Mouse (Mus musculus) limb, embryonic 12.5 days (tissue): ENCODE data around the gene Atp5s. TPM values are rescaled to one million over a fixed set of nuclear protein-coding genes. Genes with fewer than 3 reads are reported as not detected.

Source experiments
- ATAC-seq: fragments of 200-750 bp; cut with Nextera tagmentation; 2 replicates; pipeline ENCODE4 v1.8.0; 2017; ENCODE audit warnings: low read depth, moderate TSS enrichment; ENCODE audit not compliant: insufficient number of reproducible peaks, insufficient read depth, low FRiP score, low TSS enrichment
- H3K27ac ChIP-seq: fragments of 300-500 bp; sonication (generic); 2 replicates; pipeline ENCODE4 v1.5.1; 2016; ENCODE audit warnings: mild to moderate bottlenecking, moderate library complexity
- H3K27me3 ChIP-seq: fragments of 300-500 bp; sonication (generic); 2 replicates; pipeline ENCODE4 v1.6.1; 2016; ENCODE audit warnings: mild to moderate bottlenecking, moderate library complexity
- H3K36me3 ChIP-seq: fragments of 300-500 bp; sonication (generic); 2 replicates; pipeline ENCODE4 v1.6.1; 2016; ENCODE audit warnings: mild to moderate bottlenecking, moderate library complexity
- H3K4me1 ChIP-seq: fragments of 300-500 bp; sonication (generic); replicated peaks from 2 replicates; pipeline ENCODE4 v1.6.1; 2016
- H3K4me2 ChIP-seq: fragments of 300-500 bp; sonication (generic); 2 replicates; pipeline ENCODE4 v1.6.1; 2016; ENCODE audit warnings: mild to moderate bottlenecking, moderate library complexity
- H3K4me3 ChIP-seq: fragments of 300-500 bp; sonication (generic); replicated peaks from 2 replicates; pipeline ENCODE4 v1.5.1; 2016; ENCODE audit warnings: mild to moderate bottlenecking
- H3K9ac ChIP-seq: fragments of 300-500 bp; sonication (generic); replicated peaks from 2 replicates; pipeline ENCODE4 v1.6.1; 2016; ENCODE audit warnings: mild to moderate bottlenecking, moderate library complexity
- H3K9me3 ChIP-seq: fragments of 300-500 bp; sonication (generic); 2 replicates; pipeline ENCODE4 v1.6.1; 2016; ENCODE audit warnings: mild to moderate bottlenecking, moderate library complexity
- WGBS: fragments of 180-500 bp; shearing (Covaris S2); methylation state at CpG from one replicate; pipeline ENCODE4 v1.1.7; 2016; 5-methylcytosine and 5-hydroxymethylcytosine counted together
- polyA plus RNA-seq: library from polyadenylated mRNA; unstranded; fragments of >200 nt; fragmentation: Nextera tagmentation; extraction: Ambion mirVana; gene quantifications from 2 replicates; pipeline ENCODE4 v1.2.1, GENCODE M21; 2016

Atp5s gene
- polyA plus RNA-seq, 1 experiment from 2014 or later, result 33.4 TPM

- H3K9me3 ChIP-seq, result no peaks in the 10 kb centered on the region
- H3K27me3 ChIP-seq, result no peaks in the 10 kb centered on the region
- H3K4me1 ChIP-seq, result no peaks in the 10 kb centered on the region
- no peak overlapping the region for H3K4me2 ChIP-seq
- ATAC-seq, result no peak
- 85% methylated on average over 17 of the region's 17 CpGs for WGBS
- H3K36me3 ChIP-seq, result peaks cover 14% of the 10 kb centered on the region
- H3K9ac ChIP-seq, result no peak overlapping the region
- H3K27ac ChIP-seq, result no peak overlapping the region
- H3K4me3 ChIP-seq, result no peak overlapping the region
These were observed 31.3 kb upstream of the Atp5s start for GRCm38 (mm10) chr12:69693471-69693870.

GRCm38 (mm10) chr12:69696746-69697145 is 28.0 kb upstream of the Atp5s start:
- Histone ChIP-seq H3K9ac (no peak overlapping the region), H3K9me3 (no peaks in the 10 kb centered on the region), H3K4me1 (no peaks in the 10 kb centered on the region), H3K36me3 (peaks cover 27% of the 10 kb centered on the region), H3K27me3 (no peaks in the 10 kb centered on the region), H3K27ac (no peak overlapping the region), H3K4me3 (no peak overlapping the region), H3K4me2 (no peak overlapping the region)
- no peak for ATAC-seq
- WGBS, result 73% methylated on average over 5 of the region's 5 CpGs

GRCm38 (mm10) chr12:69698352-69698751 is 26.4 kb upstream of the Atp5s start:
- ATAC-seq, result no peak

GRCm38 (mm10) chr12:69704799-69705458 is 19.8 kb upstream of the Atp5s start:
- Histone ChIP-seq H3K27me3 (no peaks in the 10 kb centered on the region), H3K4me3 (no peak overlapping the region), H3K9me3 (no peaks in the 10 kb centered on the region), H3K36me3 (peaks cover 11% of the 10 kb centered on the region; the same call in 1 of the 2 replicates), H3K4me1 (no peaks in the 10 kb centered on the region), H3K9ac (no peak overlapping the region), H3K27ac (no peak overlapping the region), H3K4me2 (no peak overlapping the region)
- no peak for ATAC-seq
- 86% methylated on average over 11 of the region's 11 CpGs for WGBS

More at GRCm38 (mm10) chr12:69698352-69698751, 26.4 kb upstream of the Atp5s start:
- Histone ChIP-seq H3K4me3 (no peak overlapping the region), H3K27me3 (no peaks in the 10 kb centered on the region), H3K4me2 (no peak overlapping the region), H3K4me1 (no peaks in the 10 kb centered on the region), H3K9ac (no peak overlapping the region), H3K27ac (no peak overlapping the region), H3K9me3 (no peaks in the 10 kb centered on the region), H3K36me3 (peaks cover 30% of the 10 kb centered on the region)
- WGBS, result 84% methylated on average over 6 of the region's 6 CpGs

GRCm38 (mm10) chr12:69713628-69714027 is 11.1 kb upstream of the Atp5s start:
- Histone ChIP-seq H3K9me3 (peaks cover 7% of the 10 kb centered on the region; the same call in 1 of the 2 replicates), H3K4me3 (no peak overlapping the region), H3K9ac (no peak overlapping the region), H3K4me2 (no peak overlapping the region), H3K36me3 (peaks cover 19% of the 10 kb centered on the region), H3K27ac (no peak overlapping the region), H3K4me1 (no peaks in the 10 kb centered on the region), H3K27me3 (no peaks in the 10 kb centered on the region)
- no peak for ATAC-seq

- H3K4me3 ChIP-seq, result no peak overlapping the region
- no peak overlapping the region for H3K4me2 ChIP-seq
- no peaks in the 10 kb centered on the region for H3K27me3 ChIP-seq
- no peak for ATAC-seq
- H3K9me3 ChIP-seq, result peaks cover 20% of the 10 kb centered on the region
- H3K9ac ChIP-seq, result no peak overlapping the region
- WGBS, result 86% methylated on average over 3 of the region's 3 CpGs
- H3K36me3 ChIP-seq, result peaks cover 33% of the 10 kb centered on the region
- H3K4me1 ChIP-seq, result peaks cover 15% of the 10 kb centered on the region
- H3K27ac ChIP-seq, result no peak overlapping the region
These were observed 1.9 kb upstream of the Atp5s start for GRCm38 (mm10) chr12:69722857-69723256.

- WGBS, result 62% methylated on average over 2 of the region's 2 CpGs
- Histone ChIP-seq H3K27me3 (no peaks in the 10 kb centered on the region), H3K27ac (no peak overlapping the region), H3K4me2 (peak overlapping the region; percentile 87), H3K36me3 (peaks cover 29% of the 10 kb centered on the region), H3K9me3 (peaks cover 16% of the 10 kb centered on the region), H3K4me1 (peaks cover 15% of the 10 kb centered on the region), H3K9ac (no peak overlapping the region), H3K4me3 (peak overlapping the region; percentile 64)
- no peak for ATAC-seq
These were observed 1.4 kb upstream of the Atp5s start for GRCm38 (mm10) chr12:69723376-69723775.

GRCm38 (mm10) chr12:69724018-69724710 is 586 bp upstream of the Atp5s start:
- peaks cover 21% of the 10 kb centered on the region for H3K36me3 ChIP-seq
- peak overlapping the region; percentile 71 for H3K9ac ChIP-seq
- H3K27me3 ChIP-seq, result no peaks in the 10 kb centered on the region
- 4% methylated on average over 24 of the region's 24 CpGs for WGBS
- H3K4me2 ChIP-seq, result peak overlapping the region; percentile 87
- H3K27ac ChIP-seq, result peak overlapping the region; percentile 88; the same call in 1 of the 2 replicates
- H3K9me3 ChIP-seq, result peaks cover 9% of the 10 kb centered on the region
- ATAC-seq, result peak; percentile 13; the same call in 1 of the 2 replicates
- H3K4me3 ChIP-seq, result peak overlapping the region; percentile 64
- H3K4me1 ChIP-seq, result peaks cover 15% of the 10 kb centered on the region

GRCm38 (mm10) chr12:69729246-69729645 is 4.5 kb downstream of the Atp5s start:
- no peaks in the 10 kb centered on the region for H3K27me3 ChIP-seq
- no peak for ATAC-seq
- H3K9ac ChIP-seq, result no peak overlapping the region
- WGBS, result 95% methylated on average over 1 of the region's 1 CpGs
- peaks cover 7% of the 10 kb centered on the region; the same call in 1 of the 2 replicates for H3K4me1 ChIP-seq
- H3K4me3 ChIP-seq, result no peak overlapping the region
- no peak overlapping the region for H3K4me2 ChIP-seq
- H3K27ac ChIP-seq, result no peak overlapping the region
- H3K36me3 ChIP-seq, result no peaks in the 10 kb centered on the region
- no peaks in the 10 kb centered on the region for H3K9me3 ChIP-seq

- Histone ChIP-seq H3K27me3 (no peaks in the 10 kb centered on the region), H3K9me3 (no peaks in the 10 kb centered on the region), H3K9ac (no peak overlapping the region), H3K4me3 (no peak overlapping the region), H3K27ac (no peak overlapping the region), H3K4me2 (no peak overlapping the region), H3K36me3 (no peaks in the 10 kb centered on the region), H3K4me1 (peaks cover 7% of the 10 kb centered on the region; the same call in 1 of the 2 replicates)
- no peak for ATAC-seq
- 77% methylated on average over 1 of the region's 1 CpGs for WGBS
These were observed 5.6 kb downstream of the Atp5s start for GRCm38 (mm10) chr12:69730306-69730705.

GRCm38 (mm10) chr12:69732221-69732620 is 7.5 kb downstream of the Atp5s start:
- no peaks in the 10 kb centered on the region for H3K27me3 ChIP-seq
- no peak overlapping the region for H3K27ac ChIP-seq
- H3K4me1 ChIP-seq, result no peaks in the 10 kb centered on the region
- no peaks in the 10 kb centered on the region for H3K36me3 ChIP-seq
- H3K9ac ChIP-seq, result no peak overlapping the region
- no peak overlapping the region for H3K4me3 ChIP-seq
- no peak for ATAC-seq
- 51% methylated on average over 5 of the region's 5 CpGs for WGBS
- H3K4me2 ChIP-seq, result no peak overlapping the region
- no peaks in the 10 kb centered on the region for H3K9me3 ChIP-seq
